Mouse (Mus musculus) macrophage (primary cell): ENCODE results near the gene Pxn. TPM values are rescaled to one million over a fixed set of nuclear protein-coding genes. Genes with fewer than 3 reads are reported as not detected.
"Not testable (repeated sequence)": the region's sequence is repeated elsewhere in the genome, so short reads cannot be mapped to it uniquely, and the experiment has no call there.

ENCODE experiments used
- H3K27ac ChIP-seq: fragments of 350-480 bp; formaldehyde crosslinking; 2 replicates; pipeline ENCODE4 v1.9.0; 2021
- H3K36me3 ChIP-seq: fragments of 350-480 bp; formaldehyde crosslinking; 2 replicates; pipeline ENCODE4 v1.9.0; 2021; ENCODE audit errors: inconsistent target
- H3K4me3 ChIP-seq: fragments of 350-480 bp; formaldehyde crosslinking; 2 replicates; pipeline ENCODE4 v1.9.0; 2021; ENCODE audit errors: inconsistent target
- H3K79me2 ChIP-seq: fragments of 350-480 bp; formaldehyde crosslinking; 2 replicates; pipeline ENCODE4 v1.9.0; 2021; ENCODE audit errors: inconsistent target
- WGBS: methylation state at CpG from one replicate; pipeline ENCODE4 v1.1.7; 2026; ENCODE audit warnings: inconsistent platforms; ENCODE audit not compliant: missing documents; 5-methylcytosine and 5-hydroxymethylcytosine counted together
- polyA plus RNA-seq: library from polyadenylated mRNA; stranded (reverse); fragments of 250-400 nt; gene quantifications from 3 replicates; pipeline ENCODE4 v1.2.4, GENCODE M21; 2018; ENCODE audit warnings: inconsistent platforms

Pxn gene
- polyA plus RNA-seq, 1 experiment from 2014 or later = 48.5 TPM

DNA sequence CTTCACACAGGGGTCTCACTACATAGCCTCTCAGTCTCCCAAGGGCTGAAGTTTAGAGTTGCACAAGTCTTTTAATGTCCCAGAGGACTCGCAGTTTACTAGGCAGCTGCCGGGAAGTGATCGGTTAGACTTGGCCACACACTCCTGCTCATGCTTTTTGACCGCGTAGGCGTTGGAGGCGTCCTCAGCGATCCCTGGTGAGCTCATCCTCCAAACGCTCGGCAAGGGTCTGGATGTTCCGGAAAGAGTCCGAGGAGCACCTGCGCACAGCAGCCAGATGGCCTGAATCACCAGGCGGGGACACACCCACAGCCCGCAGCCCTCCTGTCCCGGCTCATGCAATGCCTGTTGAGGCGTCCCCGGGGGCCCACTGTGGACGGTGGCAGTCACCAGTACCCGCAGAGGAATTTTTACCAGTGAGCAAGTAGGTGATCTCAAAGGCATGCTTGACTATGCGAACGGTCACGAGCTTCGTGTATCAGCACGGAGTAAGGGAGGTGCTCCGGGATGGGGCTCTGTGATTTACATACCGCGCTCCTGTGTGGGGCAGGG lies 14.6 kb upstream of the Pxn start:
- Histone ChIP-seq H3K79me2 (no peaks in the 10 kb centered on the region), H3K27ac (no peak overlapping the region), H3K36me3 (no peaks in the 10 kb centered on the region), H3K4me3 (no peak overlapping the region)
- WGBS = 11% methylated on average over 23 of the region's 28 CpGs

DNA sequence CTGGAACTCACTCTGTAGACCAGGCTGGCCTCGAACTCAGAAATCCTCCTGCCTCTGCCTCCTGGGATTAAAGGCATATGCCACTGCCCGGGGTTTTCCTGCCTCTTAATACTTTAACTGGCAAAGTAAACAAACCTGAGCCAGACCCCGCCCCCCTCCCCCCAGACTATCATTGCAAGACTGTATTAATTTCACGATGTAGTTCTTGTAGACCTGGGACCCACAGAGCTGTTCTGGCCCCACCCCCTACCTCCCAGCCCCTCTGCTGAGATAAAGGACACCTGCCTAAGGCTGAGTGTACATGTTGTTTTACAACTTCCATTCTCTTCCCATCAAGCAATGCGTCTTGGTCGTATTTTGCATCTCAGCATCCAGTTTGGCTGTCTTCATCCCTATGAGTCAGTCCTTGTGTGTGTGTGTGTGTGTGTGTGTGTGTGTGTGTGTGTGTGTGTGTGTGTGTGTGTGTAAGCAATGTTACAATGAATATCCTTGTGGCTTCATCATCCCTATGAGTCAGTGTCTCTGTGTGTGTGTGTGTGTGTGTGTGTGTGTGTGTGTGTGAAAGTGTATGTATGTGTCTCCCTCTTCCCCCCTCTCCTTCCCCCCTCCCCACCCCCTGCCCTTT lies 13.7 kb upstream of the Pxn start:
- no peak overlapping the region for H3K4me3 ChIP-seq
- no peaks in the 10 kb centered on the region for H3K36me3 ChIP-seq
- no peak overlapping the region for H3K27ac ChIP-seq
- 61% methylated on average over 4 of the region's 6 CpGs for WGBS
- no peaks in the 10 kb centered on the region for H3K79me2 ChIP-seq

DNA sequence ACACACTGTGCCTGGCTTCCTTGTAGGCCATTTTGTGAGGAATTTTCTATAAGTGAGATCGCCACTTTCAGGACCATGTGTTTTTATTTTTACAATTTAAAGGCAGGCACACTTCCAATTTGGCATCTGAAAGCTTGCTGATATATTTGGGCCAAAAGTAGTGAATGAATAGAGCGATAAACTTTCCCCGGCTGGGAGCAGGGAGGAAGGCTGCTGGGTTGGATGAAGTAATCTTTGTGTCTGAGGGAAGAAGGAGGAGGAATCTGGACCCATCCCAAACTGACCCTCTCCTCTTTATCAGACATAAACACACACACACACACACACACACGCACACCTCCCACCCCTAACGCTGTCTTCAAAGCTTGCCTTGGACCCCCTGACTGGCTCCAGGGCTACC lies 13.0 kb upstream of the Pxn start:
- Histone ChIP-seq H3K79me2 (no peaks in the 10 kb centered on the region), H3K4me3 (no peak overlapping the region), H3K27ac (no peak overlapping the region), H3K36me3 (no peaks in the 10 kb centered on the region)
- 94% methylated on average over 5 of the region's 5 CpGs for WGBS

DNA sequence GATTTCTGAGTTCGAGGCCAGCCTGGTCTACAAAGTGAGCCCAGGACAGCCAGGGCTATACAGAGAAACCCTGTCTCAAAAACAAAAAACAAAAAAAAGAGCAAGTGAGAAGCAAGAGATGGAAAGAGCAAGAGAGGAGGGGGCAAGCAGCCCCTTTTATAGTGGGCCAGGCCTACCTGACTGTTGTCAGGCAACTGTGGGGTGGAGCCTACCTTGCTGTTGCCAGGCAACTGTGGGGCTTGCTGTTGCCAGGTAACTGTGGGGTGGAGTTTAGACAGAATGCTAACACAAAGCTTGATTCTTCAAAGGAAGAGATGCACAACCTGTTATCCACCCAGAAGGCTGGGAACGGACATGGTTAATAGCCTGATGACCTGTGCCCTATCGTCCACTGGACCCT lies 10.9 kb upstream of the Pxn start:
- H3K27ac ChIP-seq, H3K36me3 ChIP-seq, H3K4me3 ChIP-seq, H3K79me2 ChIP-seq: not testable (repeated sequence)
- WGBS = 92% methylated on average over 2 of the region's 3 CpGs

DNA sequence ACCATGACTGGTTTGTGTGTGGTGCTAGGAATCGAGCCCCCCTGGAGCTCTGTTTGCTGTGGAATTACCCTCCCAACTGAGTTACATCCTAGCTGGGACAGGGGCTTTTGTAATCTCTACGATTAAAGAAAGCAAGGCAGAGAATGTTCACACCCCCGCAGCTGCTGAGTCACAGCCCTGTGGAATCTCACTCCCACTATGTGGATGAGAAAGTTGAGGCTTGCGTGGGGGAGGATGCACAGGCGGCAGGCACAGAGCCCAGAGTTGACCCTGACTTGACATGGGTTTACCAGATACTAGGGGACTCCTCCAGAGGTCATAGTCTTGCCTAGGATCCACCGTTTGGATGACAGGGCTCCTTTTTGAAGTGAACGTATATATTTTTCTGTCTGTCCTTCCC lies 9.4 kb upstream of the Pxn start:
- Histone ChIP-seq H3K27ac (no peak overlapping the region), H3K79me2 (no peaks in the 10 kb centered on the region), H3K4me3 (no peak overlapping the region), H3K36me3 (no peaks in the 10 kb centered on the region)
- WGBS = 92% methylated on average over 5 of the region's 7 CpGs

DNA sequence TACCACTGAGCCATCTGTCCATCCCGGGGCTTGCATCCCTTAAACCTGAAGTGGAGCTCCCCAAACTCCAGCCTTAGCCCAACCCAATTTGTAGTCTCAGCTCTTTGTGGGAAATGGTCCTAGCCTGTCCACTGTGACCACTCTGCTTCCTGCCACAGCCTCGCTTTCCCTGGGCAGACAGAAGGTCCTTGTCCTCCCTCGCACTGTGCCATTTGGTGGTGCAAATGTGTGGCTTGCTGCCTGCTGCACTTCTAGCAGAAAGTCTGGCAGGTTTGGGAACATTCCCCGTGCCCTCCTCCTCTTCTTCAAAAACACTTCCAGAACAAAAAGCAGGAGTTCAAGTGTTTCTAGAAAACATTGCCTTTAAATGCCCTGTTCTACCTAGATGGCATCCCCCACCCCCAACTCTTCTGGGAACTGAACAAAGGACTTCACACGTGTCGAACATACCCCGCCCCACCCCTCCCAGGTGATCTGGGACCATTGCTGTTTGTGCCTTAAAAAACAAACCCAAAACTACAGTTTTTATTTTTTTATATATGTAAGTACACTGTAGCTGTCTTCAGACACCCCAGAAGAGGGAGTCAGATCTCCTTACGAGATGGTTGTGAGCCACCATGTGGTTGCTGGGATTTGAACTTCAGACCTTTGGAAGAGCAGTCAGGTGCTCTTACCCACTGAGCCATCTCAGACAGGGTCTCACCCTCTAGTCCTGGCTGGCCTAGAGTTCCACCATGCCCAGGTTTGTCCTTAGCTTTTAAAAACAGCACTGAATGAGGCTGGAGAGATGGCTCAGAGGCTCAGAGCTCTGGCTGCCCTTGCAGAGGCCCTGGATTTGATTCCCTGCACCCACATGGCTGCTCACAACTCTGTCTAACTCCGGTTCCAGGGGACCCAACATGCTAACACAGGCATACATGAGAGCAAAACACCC lies 7.9 kb upstream of the Pxn start:
- Histone ChIP-seq H3K27ac (no peak overlapping the region), H3K4me3 (no peak overlapping the region), H3K36me3 (no peaks in the 10 kb centered on the region), H3K79me2 (no peaks in the 10 kb centered on the region)
- 87% methylated on average over 9 of the region's 9 CpGs for WGBS

DNA sequence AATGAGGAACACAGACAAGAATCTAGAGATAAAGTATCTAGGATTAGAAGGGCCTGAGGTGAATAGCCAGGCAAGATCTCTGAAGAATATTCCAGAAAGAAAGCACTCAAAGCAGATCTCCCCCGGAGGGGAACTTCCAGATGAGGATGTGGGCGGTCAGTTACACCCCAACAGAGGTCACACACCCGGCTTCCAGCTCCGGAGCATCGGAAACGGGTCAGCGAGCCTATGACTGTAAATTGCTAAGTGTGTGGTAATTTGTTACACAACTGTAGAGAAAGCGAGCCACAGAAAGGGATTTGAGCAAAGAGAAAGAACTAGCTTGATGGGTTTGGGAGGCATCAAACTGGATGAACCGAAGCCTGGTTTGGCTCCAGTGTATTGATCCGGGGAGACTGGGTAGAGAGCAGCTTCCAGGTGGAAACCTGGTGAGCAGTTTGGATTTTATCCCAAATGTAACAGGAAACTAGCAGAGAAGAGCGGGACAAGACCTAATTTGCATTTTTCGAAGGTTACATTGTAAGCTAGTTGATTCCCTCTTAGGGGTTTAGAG lies 6.0 kb upstream of the Pxn start:
- Histone ChIP-seq H3K79me2 (no peaks in the 10 kb centered on the region), H3K4me3 (no peak overlapping the region), H3K36me3 (no peaks in the 10 kb centered on the region), H3K27ac (peak overlapping the region; percentile 74)
- 40% methylated on average over 12 of the region's 12 CpGs for WGBS

DNA sequence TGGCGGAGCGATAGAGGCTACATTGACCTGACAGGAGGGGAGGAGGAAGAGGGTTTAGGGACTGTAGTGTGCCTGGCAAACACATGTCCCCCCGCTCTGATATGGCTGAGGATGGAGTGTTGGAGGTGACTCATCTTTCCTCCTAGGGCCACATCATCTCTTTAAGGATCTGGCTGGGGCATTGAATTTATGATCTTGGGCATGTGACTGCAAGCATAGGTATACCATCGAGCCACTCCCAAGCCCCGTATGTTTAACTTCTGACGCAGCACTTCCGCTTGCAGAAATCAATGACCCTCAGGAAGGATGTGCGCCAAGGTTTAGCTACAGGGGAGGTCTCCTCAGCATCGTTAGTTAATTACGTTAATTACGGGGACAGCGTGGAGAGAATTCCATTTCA lies 3.4 kb upstream of the Pxn start:
- H3K36me3 ChIP-seq = no peaks in the 10 kb centered on the region
- 80% methylated on average over 12 of the region's 12 CpGs for WGBS
- H3K79me2 ChIP-seq = peaks cover 13% of the 10 kb centered on the region
- H3K27ac ChIP-seq = no peak overlapping the region
- no peak overlapping the region for H3K4me3 ChIP-seq

DNA sequence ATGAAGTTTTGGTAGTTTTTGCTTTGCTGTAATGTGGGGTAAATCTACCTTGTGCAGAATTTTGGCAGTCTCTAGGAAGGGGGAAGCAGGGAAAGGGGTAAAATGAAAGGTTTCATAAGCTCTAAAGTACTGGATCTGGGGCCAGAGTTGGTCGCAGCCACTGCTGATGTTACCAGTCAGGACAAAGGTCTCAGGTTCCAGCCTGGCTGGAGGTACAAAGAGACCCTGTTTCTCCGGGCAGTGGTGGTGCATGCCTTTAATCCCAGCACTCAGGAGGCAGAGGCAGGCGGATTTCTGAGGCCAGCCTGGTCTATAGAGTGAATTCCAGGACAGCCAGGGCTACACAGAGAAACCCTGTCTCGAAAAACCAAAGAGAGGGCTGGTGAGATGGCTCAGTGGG lies 859 bp upstream of the Pxn start:
- 77% methylated on average over 4 of the region's 4 CpGs for WGBS
- not testable (repeated sequence) for H3K27ac ChIP-seq, H3K4me3 ChIP-seq, H3K36me3 ChIP-seq
- peaks cover 39% of the 10 kb centered on the region for H3K79me2 ChIP-seq

DNA sequence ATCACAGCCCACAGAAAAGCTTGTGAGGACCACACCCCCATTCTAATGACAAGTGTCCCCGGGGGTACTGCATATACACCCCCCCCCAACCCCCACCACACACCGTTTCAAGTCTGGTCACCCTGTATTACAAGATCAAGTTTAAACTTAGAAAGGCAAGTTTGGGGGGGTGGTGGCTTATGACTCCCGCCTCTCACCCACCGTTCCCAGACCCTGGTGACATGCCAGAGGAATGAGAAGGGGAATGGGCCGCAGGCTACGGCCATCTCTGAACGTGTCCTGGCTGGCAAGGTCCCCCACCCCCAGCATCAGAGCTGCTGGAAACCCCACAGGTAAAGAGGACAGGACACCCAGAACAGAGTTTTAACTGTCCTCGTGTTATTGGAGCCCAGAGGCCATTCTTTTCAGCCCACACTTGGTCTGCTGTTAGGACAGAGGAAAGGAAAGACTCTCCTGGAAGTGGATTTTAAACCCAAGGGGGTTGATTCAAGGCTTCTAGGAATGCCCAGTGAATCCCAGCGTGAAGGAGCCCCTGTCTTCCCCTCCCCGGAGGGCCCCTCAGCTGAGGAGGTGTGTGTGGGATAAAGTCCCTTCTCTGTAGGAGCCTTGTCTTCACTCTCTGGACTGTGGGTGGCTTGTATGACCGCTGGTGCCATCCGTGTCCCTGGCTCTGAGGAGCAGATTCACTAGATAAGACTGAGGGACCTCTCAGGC lies 948 bp downstream of the Pxn start:
- WGBS = 6% methylated on average over 12 of the region's 12 CpGs
- no peaks in the 10 kb centered on the region for H3K36me3 ChIP-seq
- H3K4me3 ChIP-seq = peak overlapping the region; percentile 76
- peaks cover 57% of the 10 kb centered on the region for H3K79me2 ChIP-seq
- H3K27ac ChIP-seq = peak overlapping the region; percentile 61

DNA sequence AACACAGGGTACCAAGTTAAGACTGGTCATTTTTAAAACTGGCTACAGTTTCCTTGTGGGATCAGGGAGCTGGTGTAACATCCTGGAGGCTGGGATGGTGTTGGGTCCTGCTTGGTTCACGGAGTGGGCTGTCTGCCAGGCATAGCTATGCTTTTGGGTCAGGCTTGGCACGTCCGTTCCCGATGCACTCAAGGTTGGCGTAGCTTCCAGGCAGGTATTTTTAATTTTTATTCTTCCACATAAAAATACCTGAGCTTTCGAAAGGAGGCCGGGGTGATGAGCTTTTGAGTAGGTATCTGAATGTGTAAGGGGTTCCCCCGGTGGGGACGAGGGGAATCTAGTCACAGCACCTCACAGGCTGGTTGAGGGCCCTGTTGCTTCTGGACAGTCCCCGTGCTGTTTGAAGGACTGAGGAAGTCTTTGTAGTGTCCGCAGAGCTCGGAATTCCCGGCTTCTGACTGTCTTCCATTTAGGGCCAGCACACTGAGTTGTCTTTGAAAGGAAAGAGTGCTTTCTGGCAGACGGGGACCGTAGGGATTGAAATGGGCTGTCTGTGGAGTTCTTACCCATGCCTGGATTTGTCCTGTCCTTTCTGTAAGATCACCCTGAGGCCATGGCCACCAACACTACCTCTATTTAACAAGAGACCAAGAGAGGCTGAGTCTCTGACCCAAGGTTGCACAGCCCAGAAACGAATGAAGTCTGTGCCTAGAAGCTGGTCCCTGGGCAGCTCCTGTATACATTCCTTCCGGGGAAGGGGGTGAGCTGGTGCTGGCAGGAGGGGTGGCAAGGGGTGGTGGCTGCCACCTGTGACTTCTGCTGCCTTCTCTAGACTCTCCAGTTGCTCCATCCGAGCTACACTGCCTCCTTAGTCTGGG lies 1.7 kb downstream of the Pxn start:
- peaks cover 65% of the 10 kb centered on the region for H3K79me2 ChIP-seq
- no peaks in the 10 kb centered on the region for H3K36me3 ChIP-seq
- 42% methylated on average over 18 of the region's 18 CpGs for WGBS
- peak overlapping the region; percentile 76 for H3K4me3 ChIP-seq
- peak overlapping the region; percentile 61 for H3K27ac ChIP-seq

DNA sequence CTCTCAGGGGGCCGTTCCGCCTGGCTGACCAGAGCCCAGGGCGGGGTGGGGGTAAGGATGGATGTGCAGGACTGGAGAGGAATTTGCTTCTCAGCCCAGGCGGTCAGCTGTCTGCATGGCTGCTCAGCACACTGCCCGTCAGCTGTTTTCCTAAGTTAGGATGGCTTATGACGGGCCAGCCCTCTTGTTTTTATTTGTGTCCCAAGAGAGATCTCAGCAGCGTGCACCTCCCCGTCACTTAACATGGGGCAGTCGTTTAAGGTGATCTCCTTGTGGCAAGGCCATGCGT lies 2.3 kb downstream of the Pxn start:
- H3K79me2 ChIP-seq = peaks cover 71% of the 10 kb centered on the region
- peak overlapping the region; percentile 61 for H3K27ac ChIP-seq
- peak overlapping the region; percentile 76 for H3K4me3 ChIP-seq
- H3K36me3 ChIP-seq = no peaks in the 10 kb centered on the region
- WGBS = 45% methylated on average over 10 of the region's 10 CpGs

DNA sequence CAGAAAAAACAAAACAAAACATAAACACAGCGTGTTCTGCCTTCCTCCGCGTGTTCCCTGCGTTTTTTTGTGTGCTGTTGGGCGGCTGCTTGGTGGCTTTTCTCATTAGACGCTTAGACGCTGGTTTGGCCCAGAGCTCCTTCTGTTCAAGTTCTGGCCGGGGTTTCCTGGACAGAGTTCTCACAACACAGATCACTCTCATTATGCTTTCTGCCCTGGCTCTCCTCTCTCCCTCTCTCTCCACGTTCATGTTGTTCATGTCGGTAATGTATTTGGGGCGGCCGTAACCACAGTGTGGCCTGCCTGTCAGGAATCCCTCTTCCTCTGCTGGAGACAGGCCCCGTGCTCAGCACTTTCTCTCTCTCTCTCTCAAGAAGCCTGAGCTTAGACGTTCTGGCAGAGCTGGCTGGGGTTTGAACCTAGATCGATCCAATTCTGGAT lies 2.9 kb downstream of the Pxn start:
- H3K79me2 ChIP-seq = peaks cover 76% of the 10 kb centered on the region
- no peaks in the 10 kb centered on the region for H3K36me3 ChIP-seq
- peak overlapping the region; percentile 76; the same call in 1 of the 2 replicates for H3K4me3 ChIP-seq
- peak overlapping the region; percentile 61 for H3K27ac ChIP-seq
- WGBS = 7% methylated on average over 15 of the region's 15 CpGs
